Mouse (Mus musculus): ENCODE data around the gene Rhebl1. TPM values are rescaled to one million over a fixed set of nuclear protein-coding genes. Genes with fewer than 3 reads are reported as not detected.

The Rhebl1 gene
- total and polyA plus RNA-seq, 3 experiments, result 11.1 to 25.1 (median 17.6) TPM

DNA sequence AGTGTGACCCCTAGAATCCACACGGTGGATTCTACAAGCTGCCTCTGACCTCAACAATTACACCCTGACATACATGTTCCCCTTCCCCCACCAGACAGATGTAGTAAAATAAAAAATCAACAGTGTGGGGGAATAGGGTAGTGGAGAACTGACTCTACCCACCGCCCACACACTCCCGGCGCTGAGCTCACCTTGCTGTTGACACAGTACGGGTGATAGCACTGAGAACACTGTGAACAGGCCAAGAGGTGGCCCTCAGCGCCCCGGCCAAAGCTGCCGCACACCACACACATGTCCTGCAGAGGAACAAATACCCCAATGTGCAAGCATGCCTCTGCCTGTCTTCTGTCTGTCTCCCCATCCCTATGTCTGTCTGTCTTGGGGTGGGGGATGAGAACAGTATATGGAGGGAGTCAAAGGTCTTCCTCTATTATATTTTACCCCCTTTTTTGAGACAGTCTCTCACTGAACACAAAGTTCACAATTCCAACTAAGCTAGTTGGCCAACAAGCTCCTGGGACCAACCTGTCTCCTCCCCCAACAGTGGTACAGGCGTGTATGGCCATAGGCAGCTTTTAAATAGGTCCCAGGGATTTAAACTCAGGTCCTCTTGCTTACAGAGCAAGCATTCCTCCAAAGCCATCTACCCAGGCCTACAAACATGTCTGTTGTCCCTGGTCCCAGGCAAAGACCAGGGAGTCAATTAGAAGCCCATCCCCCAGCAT is 34.9 kb downstream of the Rhebl1 start:
- Histone ChIP-seq H3K9ac (ENCODE audit: insufficient read depth, low read depth) (no peak overlapping the region), H3K36me3 (replicated peaks in 1 of 2; ENCODE audit: control insufficient read depth in 1 of 2, insufficient read depth in 1 of 2, low read length in 1 of 2) (peaks cover 98 to 99% of the 10 kb centered on the region in 2 experiments), H3K4me3 (replicated peaks in 1 of 3; ENCODE audit: low read depth in 2 of 3, low read length in 2 of 3, poor library complexity in 1 of 3) (no peak overlapping the region), H3K9me3 (replicated peaks; ENCODE audit: low read length) (no peaks in the 10 kb centered on the region), H3K27me3 (replicated peaks) (no peaks in the 10 kb centered on the region), H3K27ac (ENCODE audit: insufficient read depth, low read depth) (no peak overlapping the region), H3K4me1 (ENCODE audit: control insufficient read depth in 1 of 2, insufficient read depth in 2 of 2) (no peaks in the 10 kb centered on the region), H3K4me2 (ENCODE audit: insufficient read depth, low read depth, poor library complexity, severe bottlenecking) (no peak overlapping the region), H3K79me2 (replicated peaks; ENCODE audit: control insufficient read depth, extremely low read depth, insufficient read depth, poor library complexity, severe bottlenecking) (no peaks in the 10 kb centered on the region; the same call in 1 of the 2 replicates)
- no peak for TF ChIP-seq ZKSCAN1 (IDR thresholded peaks at IDR 0.05; ENCODE audit: borderline replicate concordance, low read depth, low read length)
- dilution Hi-C loops (cut with MboI; ENCODE audit: extremely low pct_ligation_motif_present, extremely low pct_unique_long_range_greater_than_20kb, low sequenced_read_pairs), result no loop called here
- in situ Hi-C loops (cut with MboI; ENCODE audit: low pct_ligation_motif_present, low pct_unique_long_range_greater_than_20kb, low sequenced_read_pairs), result no loop called here
- no peak for DNase-seq (ENCODE audit: extremely low read depth)

DNA sequence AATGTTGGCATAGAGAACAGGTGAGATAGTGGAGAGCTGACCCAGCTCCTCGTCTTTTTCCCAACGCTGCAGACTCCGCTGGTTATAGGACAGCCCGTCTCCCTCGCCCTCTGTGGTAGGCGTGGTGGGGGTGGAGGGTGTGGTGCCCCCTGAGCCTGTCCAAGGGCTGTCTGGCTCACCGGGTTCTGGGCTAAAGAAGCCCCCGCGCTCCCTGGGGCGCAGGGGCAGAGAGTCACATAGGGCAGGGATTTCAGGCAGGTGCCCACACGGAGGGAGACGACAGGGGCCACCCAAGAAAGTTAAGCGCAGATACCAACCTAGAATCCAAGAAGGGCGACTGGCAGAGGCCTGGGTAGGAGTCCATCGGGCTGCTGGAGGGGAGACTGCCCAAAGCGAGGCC is 40.1 kb downstream of the Rhebl1 start:
- H3K27me3 ChIP-seq (replicated peaks), result no peaks in the 10 kb centered on the region
- H3K79me2 ChIP-seq (replicated peaks; ENCODE audit: control insufficient read depth, extremely low read depth, insufficient read depth, poor library complexity, severe bottlenecking), result no peaks in the 10 kb centered on the region
- H3K4me1 ChIP-seq (ENCODE audit: control insufficient read depth in 1 of 2, insufficient read depth in 2 of 2), result no peaks in the 10 kb centered on the region
- dilution Hi-C loops (cut with MboI; ENCODE audit: extremely low pct_ligation_motif_present, extremely low pct_unique_long_range_greater_than_20kb, low sequenced_read_pairs) (no loop called here), in situ Hi-C loops (cut with MboI; ENCODE audit: low pct_ligation_motif_present, low pct_unique_long_range_greater_than_20kb, low sequenced_read_pairs) (no loop called here)
- H3K36me3 ChIP-seq (replicated peaks in 1 of 2; ENCODE audit: control insufficient read depth in 1 of 2, insufficient read depth in 1 of 2, low read length in 1 of 2), result peaks cover 98 to 99% of the 10 kb centered on the region in 2 experiments
- no peak for DNase-seq (ENCODE audit: extremely low read depth)
- no peak overlapping the region for H3K9ac ChIP-seq (ENCODE audit: insufficient read depth, low read depth)
- no peak for TF ChIP-seq MAFK (IDR thresholded peaks at IDR 0.05; ENCODE audit: insufficient replicate concordance, low read length)
- no peak for TF ChIP-seq CTCF (conservative IDR thresholded peaks at IDR 0.05 in 1 of 2, IDR thresholded peaks at IDR 0.05 in 1 of 2; ENCODE audit: low read depth in 2 of 2, low read length in 2 of 2)
- TF ChIP-seq PAX5 (IDR thresholded peaks at IDR 0.05; ENCODE audit: low read length), result no peak
- H3K4me2 ChIP-seq (ENCODE audit: insufficient read depth, low read depth, poor library complexity, severe bottlenecking), result no peak overlapping the region
- H3K4me3 ChIP-seq (replicated peaks in 1 of 3; ENCODE audit: low read depth in 2 of 3, low read length in 2 of 3, poor library complexity in 1 of 3), result no peak overlapping the region
- no peaks in the 10 kb centered on the region for H3K9me3 ChIP-seq (replicated peaks; ENCODE audit: low read length)
- H3K27ac ChIP-seq (ENCODE audit: insufficient read depth, low read depth), result no peak overlapping the region

DNA sequence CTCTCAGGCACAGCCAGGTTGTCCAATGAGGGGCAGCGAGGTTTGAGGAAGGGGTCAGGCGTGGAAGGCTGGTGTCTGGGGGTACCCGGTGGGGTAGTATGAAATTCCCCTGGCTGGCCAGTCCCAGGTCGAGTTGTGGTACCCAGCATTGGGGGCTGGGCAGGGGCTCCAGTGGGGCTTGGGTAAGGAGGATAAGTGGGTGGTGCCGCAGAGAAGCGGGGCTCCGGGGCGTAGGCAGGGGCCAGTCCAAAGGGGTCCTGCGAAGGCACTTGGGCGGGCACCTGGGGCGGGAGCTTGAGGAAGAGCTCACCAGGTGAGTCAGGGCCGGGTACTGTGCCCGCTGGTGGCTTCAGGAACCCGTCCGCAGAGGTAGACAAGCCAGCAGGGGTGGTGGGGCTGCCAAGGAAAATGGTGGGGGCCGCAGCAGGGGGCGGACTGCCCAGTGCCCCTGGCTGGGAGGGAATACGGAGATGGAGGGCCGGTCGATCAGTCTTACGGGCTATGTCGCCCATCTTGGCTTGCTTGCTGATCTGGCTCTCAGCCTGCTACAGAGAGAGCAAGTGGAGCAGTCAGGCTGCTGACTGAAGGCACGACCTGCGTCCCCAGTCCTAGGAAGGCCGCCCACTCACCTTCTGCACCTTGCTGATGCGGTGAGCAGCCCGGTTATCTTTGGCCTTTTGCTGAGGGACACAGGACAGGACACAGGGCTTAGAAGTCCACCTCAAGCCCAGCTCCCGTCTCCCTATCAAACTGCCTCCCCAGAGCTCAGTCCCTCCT is 41.0 kb downstream of the Rhebl1 start:
- H3K9ac ChIP-seq (ENCODE audit: insufficient read depth, low read depth), result no peak overlapping the region
- H3K27ac ChIP-seq (ENCODE audit: insufficient read depth, low read depth), result no peak overlapping the region
- no peak overlapping the region for H3K4me3 ChIP-seq (replicated peaks in 1 of 3; ENCODE audit: low read depth in 2 of 3, low read length in 2 of 3, poor library complexity in 1 of 3)
- no peak for TF ChIP-seq MAX (IDR thresholded peaks at IDR 0.05; ENCODE audit: low read length)
- TF ChIP-seq MYC (IDR thresholded peaks at IDR 0.05; ENCODE audit: low read depth, low read length), result no peak
- no peak for TF ChIP-seq KAT2A (IDR thresholded peaks at IDR 0.05; ENCODE audit: insufficient replicate concordance, low read length)
- TF ChIP-seq NRF1 (IDR thresholded peaks at IDR 0.05; ENCODE audit: low read depth, low read length), result no peak
- TF ChIP-seq POLR2AphosphoS2 (IDR thresholded peaks at IDR 0.05; ENCODE audit: low read depth, low read length), result no peak
- TF ChIP-seq ZMIZ1 (IDR thresholded peaks at IDR 0.05; ENCODE audit: low read depth, low read length), result no peak
- TF ChIP-seq UBTF (IDR thresholded peaks at IDR 0.05; ENCODE audit: low read depth, low read length), result no peak
- no peak for TF ChIP-seq TCF12 (IDR thresholded peaks at IDR 0.05; ENCODE audit: low read depth, low read length)
- TF ChIP-seq MAZ (IDR thresholded peaks at IDR 0.05; ENCODE audit: low read depth, low read length), result no peak
- TF ChIP-seq ZKSCAN1 (IDR thresholded peaks at IDR 0.05; ENCODE audit: borderline replicate concordance, low read depth, low read length), result no peak
- TF ChIP-seq RAD21 (IDR thresholded peaks at IDR 0.05; ENCODE audit: low read depth, low read length), result no peak
- TF ChIP-seq EP300 (IDR thresholded peaks at IDR 0.05; ENCODE audit: low read length), result no peak
- TF ChIP-seq MEF2A (IDR thresholded peaks at IDR 0.05; ENCODE audit: borderline replicate concordance, low read depth, low read length), result no peak
- no peak for TF ChIP-seq ZC3H11A (IDR thresholded peaks at IDR 0.05; ENCODE audit: low read depth, low read length)
- H3K4me2 ChIP-seq (ENCODE audit: insufficient read depth, low read depth, poor library complexity, severe bottlenecking), result no peak overlapping the region
- H3K36me3 ChIP-seq (replicated peaks in 1 of 2; ENCODE audit: control insufficient read depth in 1 of 2, insufficient read depth in 1 of 2, low read length in 1 of 2), result peaks cover 99 to 100% of the 10 kb centered on the region in 2 experiments
- H3K9me3 ChIP-seq (replicated peaks; ENCODE audit: low read length), result no peaks in the 10 kb centered on the region
- H3K4me1 ChIP-seq (ENCODE audit: control insufficient read depth in 1 of 2, insufficient read depth in 2 of 2), result no peaks in the 10 kb centered on the region
- H3K27me3 ChIP-seq (replicated peaks), result no peaks in the 10 kb centered on the region
- in situ Hi-C loops (cut with MboI; ENCODE audit: low pct_ligation_motif_present, low pct_unique_long_range_greater_than_20kb, low sequenced_read_pairs) (no loop called here), dilution Hi-C loops (cut with MboI; ENCODE audit: extremely low pct_ligation_motif_present, extremely low pct_unique_long_range_greater_than_20kb, low sequenced_read_pairs) (no loop called here)
- DNase-seq (ENCODE audit: extremely low read depth), result no peak
- peaks cover 6% of the 10 kb centered on the region; the same call in 1 of the 2 replicates for H3K79me2 ChIP-seq (replicated peaks; ENCODE audit: control insufficient read depth, extremely low read depth, insufficient read depth, poor library complexity, severe bottlenecking)
